Mouse (Mus musculus) NIH3T3 (cell line): ENCODE data around the gene Brca2.
"Not testable (repeated sequence)": the region's sequence is repeated elsewhere in the genome, so short reads cannot be mapped to it uniquely, and the experiment has no call there.

Experiments used
- DNase-seq: peaks from one replicate; pipeline ENCODE4 v3.0.0-alpha.2; 2012; ENCODE audit warnings: low read depth

Brca2 gene

GRCm38 (mm10) chr5:150521937-150522866 is at the start of gene Brca2:
Gene Brca2, plus strand, starts transcription at chr5:150522630.
- DNase-seq, result peak; percentile 94

GRCm38 (mm10) chr5:150477364-150477763 is 45.1 kb upstream of the Brca2 start:
- DNase-seq, result no peak

GRCm38 (mm10) chr5:150478612-150479011 is 43.8 kb upstream of the Brca2 start:
- DNase-seq, result no peak

- DNase-seq, result peak; percentile 78
These were observed 37.2 kb upstream of the Brca2 start for GRCm38 (mm10) chr5:150485198-150485597.

GRCm38 (mm10) chr5:150490285-150490684 is 32.1 kb upstream of the Brca2 start:
- DNase-seq, result no peak

- DNase-seq, result peak; percentile 11
These were observed 31.6 kb upstream of the Brca2 start for GRCm38 (mm10) chr5:150490821-150491220.

GRCm38 (mm10) chr5:150491573-150492173 is 30.8 kb upstream of the Brca2 start:
- not testable (repeated sequence) for DNase-seq

- peak; percentile 61 for DNase-seq
These were observed 26.6 kb upstream of the Brca2 start for GRCm38 (mm10) chr5:150495792-150496191.

- DNase-seq, result no peak
These were observed 11.8 kb upstream of the Brca2 start for GRCm38 (mm10) chr5:150510451-150511225.

- DNase-seq, result no peak
These were observed 9.2 kb upstream of the Brca2 start for GRCm38 (mm10) chr5:150513264-150513663.

- DNase-seq, result no peak
These were observed 8.4 kb upstream of the Brca2 start for GRCm38 (mm10) chr5:150514027-150514426.

- DNase-seq, result no peak
These were observed 4.4 kb upstream of the Brca2 start, which contains the start of gene Zar1l for GRCm38 (mm10) chr5:150518064-150518463. Gene Zar1l, minus strand, starts transcription at chr5:150518164.

GRCm38 (mm10) chr5:150519551-150519950 is 2.9 kb upstream of the Brca2 start:
- peak; percentile 76 for DNase-seq

GRCm38 (mm10) chr5:150522867-150523234 is 421 bp downstream of the Brca2 start:
- no peak for DNase-seq

GRCm38 (mm10) chr5:150525239-150525638 is 2.8 kb downstream of the Brca2 start:
- no peak for DNase-seq

GRCm38 (mm10) chr5:150541302-150541701 is 18.9 kb downstream of the Brca2 start:
- DNase-seq, result no peak

GRCm38 (mm10) chr5:150543184-150543583 is 20.8 kb downstream of the Brca2 start:
- no peak for DNase-seq

- no peak for DNase-seq
These were observed 29.2 kb downstream of the Brca2 start for GRCm38 (mm10) chr5:150551637-150552036.

GRCm38 (mm10) chr5:150559519-150560103 is 37.2 kb downstream of the Brca2 start:
- DNase-seq, result no peak

- no peak for DNase-seq
These were observed 38.4 kb downstream of the Brca2 start for GRCm38 (mm10) chr5:150560851-150561250.

GRCm38 (mm10) chr5:150561376-150561775 is 38.9 kb downstream of the Brca2 start:
- DNase-seq, result no peak

GRCm38 (mm10) chr5:150561783-150562182 is 39.4 kb downstream of the Brca2 start:
- DNase-seq, result no peak
